In the genomic region with DNA sequence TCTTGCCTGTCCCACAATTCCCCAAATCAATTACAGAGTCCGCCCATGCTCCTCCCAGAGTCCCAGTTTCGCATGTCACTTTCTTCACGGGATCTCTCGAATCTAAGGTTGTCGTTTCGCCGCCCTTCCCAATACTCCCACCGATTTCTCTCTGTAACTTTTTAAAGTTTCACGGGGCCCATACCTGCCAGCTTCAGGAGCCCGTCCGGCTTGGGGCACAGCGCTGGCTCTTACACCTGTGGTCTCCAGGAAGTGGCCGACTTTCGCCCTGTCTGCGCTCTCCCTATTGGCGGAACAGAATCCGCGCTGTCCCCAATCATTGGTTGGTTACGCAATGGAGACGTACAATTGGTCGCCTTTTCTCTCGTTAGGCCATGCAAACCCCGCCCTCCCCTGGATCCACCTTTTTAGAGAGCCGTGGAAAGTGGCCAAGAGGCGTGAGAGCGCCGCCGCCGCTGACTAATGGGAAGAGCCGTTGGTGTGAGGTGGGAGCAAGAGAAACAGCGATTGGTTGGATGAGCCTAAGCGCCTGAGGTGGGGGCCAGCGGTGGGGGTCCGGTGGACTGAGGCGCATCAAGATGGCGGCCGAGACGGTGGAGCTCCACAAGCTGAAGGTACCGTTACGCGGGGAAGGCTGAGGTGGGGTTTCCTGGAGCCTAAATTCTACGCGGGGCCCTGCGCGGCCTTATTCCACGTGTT, we compare ENCODE assay signal across 8 mouse cellular contexts. TPM values are rescaled to one million over a fixed set of nuclear protein-coding genes. Genes with fewer than 3 reads are reported as not detected.
A peak's percentile ranks its signal among the peaks of the same experiment; 100 is the strongest.
DNase-seq lines count a peak whose midpoint lies in the region; ATAC-seq lines count a peak whose summit lies in the region.

A gene (minus strand): TSS at position 288 of the 699 bp plus-strand sequence.

- peak within 1 kb of the TSS; percentile 93 for H3K27ac ChIP-seq in heart, embryonic 10.5 days
- peak within 1 kb of the TSS; percentile 79 for H3K27ac ChIP-seq in kidney, embryonic 15.5 days

- under 1% methylated on average over 46 of the region's 46 CpGs for WGBS in heart, embryonic 10.5 days
- WGBS in kidney, embryonic 15.5 days, result under 1% methylated on average over 46 of the region's 46 CpGs

- no peaks in the 10 kb centered on the region for H3K27me3 ChIP-seq in heart, embryonic 10.5 days (ENCODE audit: insufficient read depth, poor library complexity, severe bottlenecking)
- no peaks in the 10 kb centered on the region for H3K27me3 ChIP-seq in kidney, embryonic 15.5 days

- H3K9me3 ChIP-seq in heart, embryonic 10.5 days, result no peaks in the 10 kb centered on the region
- H3K9me3 ChIP-seq in kidney, embryonic 15.5 days (replicated peaks), result no peaks in the 10 kb centered on the region

- peak; percentile 96 to 97 for DNase-seq in B cell, adult 2 months
- peak; percentile 100 for DNase-seq in brain, adult 2 months (ENCODE audit: low read depth, low spot score)
- peak; percentile 100 for DNase-seq in heart, embryonic 10.5 days (ENCODE audit: low spot score)
- peak; percentile 99 for DNase-seq in liver
- DNase-seq in spleen, postnatal 4 days (ENCODE audit: low spot score in 2 of 2), result peak; percentile 96

- H3K9ac ChIP-seq in kidney, embryonic 15.5 days, result peak within 1 kb of the TSS; percentile 81

- ATAC-seq in erythroblast, adult 5-6 weeks (replicated peaks; ENCODE audit: low FRiP score, poor library complexity, severe bottlenecking), result peak; percentile 96
- ATAC-seq in kidney, embryonic 15.5 days (replicated peaks; ENCODE audit: low FRiP score), result peak; percentile 100
- ATAC-seq in monocyte, adult 5-6 weeks (replicated peaks; ENCODE audit: insufficient number of reproducible peaks, low FRiP score, low TSS enrichment, poor library complexity, severe bottlenecking), result peak; percentile 99

- peak within 1 kb of the TSS; percentile 75 for H3K4me2 ChIP-seq in kidney, embryonic 15.5 days

- peaks cover 16% of the 10 kb centered on the region for H3K4me1 ChIP-seq in heart, embryonic 10.5 days
- H3K4me1 ChIP-seq in kidney, embryonic 15.5 days, result peaks cover 21% of the 10 kb centered on the region

- H3K36me3 ChIP-seq in heart, embryonic 10.5 days, result peaks cover 40% of the 10 kb centered on the region
- peaks cover 49% of the 10 kb centered on the region for H3K36me3 ChIP-seq in kidney, embryonic 15.5 days

- H3K4me3 ChIP-seq in heart, embryonic 10.5 days, result peak within 1 kb of the TSS; percentile 86
- H3K4me3 ChIP-seq in kidney, embryonic 15.5 days (replicated peaks), result peak within 1 kb of the TSS; percentile 93

RNA-seq across cellular contexts. Expression of the gene that starts here (rescaled TPM):
- total RNA-seq in erythroblast, adult 5-6 weeks (2015; ENCODE audit: low replicate concordance), result 5.4 and 18.8 TPM in 2 replicates
- 13.0 and 28.2 TPM in 2 replicates for total RNA-seq in erythroblast, adult 5-6 weeks (2017; ENCODE audit: low replicate concordance)
- polyA plus RNA-seq in heart, embryonic 10.5 days (2016; fragmentation: Nextera tagmentation; extraction: Ambion mirVana), result 65.1 and 78.6 TPM in 2 replicates
- 80.9 and 83.4 TPM in 2 replicates for polyA plus RNA-seq in kidney, embryonic 15.5 days (2015; fragmentation: Nextera tagmentation; extraction: Ambion mirVana)
- 72.1 to 86.7 TPM (median 76.6 TPM) in 3 replicates for total RNA-seq in monocyte, adult 5-6 weeks (2017)

Comparison
In these comparisons a context has a peak if more than half of its experiments do, and no peak if none do; other contexts are left out.
1. Peak in every context shown above with its lines: DNase-seq, ATAC-seq, H3K4me3 ChIP-seq and H3K27ac ChIP-seq.